29 mouse cellular contexts compared by ENCODE assay signal in the genomic region with DNA sequence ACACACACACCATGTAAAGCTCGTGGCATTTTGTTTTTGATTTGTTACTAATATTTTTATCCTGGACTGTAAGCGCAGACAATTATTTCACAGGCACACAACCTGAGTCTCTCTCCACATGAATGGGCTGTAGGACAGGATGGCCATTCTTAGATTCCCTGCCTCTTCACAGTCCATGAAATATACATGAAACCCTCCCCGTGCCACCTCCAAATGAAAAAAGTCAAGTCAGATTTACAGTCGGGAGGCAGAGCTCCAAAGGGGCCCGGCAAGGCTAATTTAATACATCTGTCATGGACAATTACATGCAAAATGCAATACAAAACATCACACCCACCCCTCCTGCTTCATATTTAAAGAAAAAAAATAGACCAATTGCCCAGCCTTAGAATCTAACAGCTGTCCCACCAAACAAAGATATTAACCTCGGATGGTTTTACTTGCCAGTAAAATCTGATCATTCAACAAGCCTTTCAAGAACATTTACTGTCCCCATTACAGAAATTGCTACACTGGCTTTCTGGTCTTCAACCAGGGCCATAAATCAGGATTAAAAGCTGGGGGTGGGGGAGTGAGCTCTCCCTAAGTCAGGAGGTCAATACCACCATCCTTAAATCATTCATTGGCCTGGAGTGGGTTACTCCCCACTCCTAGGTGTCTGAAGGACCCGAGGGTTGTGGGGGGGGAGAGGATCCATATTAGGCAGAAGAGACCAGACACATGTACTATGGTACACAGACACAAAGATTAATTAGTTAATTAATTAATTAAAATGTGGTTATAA. TPM values are rescaled to one million over a fixed set of nuclear protein-coding genes. Genes with fewer than 3 reads are reported as not detected.
DNase-seq lines count a peak whose midpoint lies in the region; ATAC-seq lines count a peak whose summit lies in the region.
"Had no signal": no experiment of that assay in that cellular context is flagged by ENCODE, and none has a peak within 500 bp of the region (broad histone marks: within the 10 kb centered on the region; RNA-seq: fewer than 3 reads in every experiment).

No protein-coding gene starts in this region.

- DNase-seq in hindbrain, embryonic 11.5 days (ENCODE audit: low spot score), result peak; percentile 5
- peak; percentile 56 for DNase-seq in neural tube, embryonic 10.5 days (ENCODE audit: extremely low spot score, low spot score)
- DNase-seq in limb, embryonic 11.5 days (ENCODE audit: low spot score), result peak; percentile 56
- no peak for DNase-seq in gastrocnemius, postnatal 4 days (ENCODE audit: low spot score in 2 of 2)
- no peak for DNase-seq in heart, postnatal 10 days
- DNase-seq in thymus, postnatal 25 days, result no peak
- DNase-seq: adrenal gland, postnatal 14 days; cerebellum, adult 11 months; cerebellum, postnatal 14 days; gastrocnemius, adult 2 months; heart, postnatal 14 days; liver, postnatal 0 days; lung, postnatal 10 days; spleen, adult 18-20 months; thymus, postnatal 36 days had no signal

- no peak overlapping the region for H3K9ac ChIP-seq in hindbrain, embryonic 11.5 days (ENCODE audit: low read depth, low read length)
- no peak overlapping the region for H3K9ac ChIP-seq in hindbrain, embryonic 16.5 days (ENCODE audit: low read depth, low read length)
- no peak overlapping the region for H3K9ac ChIP-seq in neural tube, embryonic 15.5 days (replicated peaks)
- H3K9ac ChIP-seq in limb, embryonic 11.5 days (ENCODE audit: low read length), result no peak overlapping the region
- H3K9ac ChIP-seq: embryonic facial prominence, embryonic 13.5 days; hindbrain, embryonic 15.5 days; liver, postnatal 0 days; midbrain, embryonic 15.5 days had no signal

- 70% methylated on average over 7 of the region's 7 CpGs for WGBS in hindbrain, embryonic 11.5 days
- WGBS in hindbrain, embryonic 16.5 days, result 40% methylated on average over 7 of the region's 7 CpGs
- 11% methylated on average over 7 of the region's 7 CpGs for WGBS in neural tube, embryonic 15.5 days
- WGBS in limb, embryonic 11.5 days, result 17% methylated on average over 7 of the region's 7 CpGs

- no peaks in the 10 kb centered on the region for H3K9me3 ChIP-seq in hindbrain, embryonic 11.5 days (ENCODE audit: control insufficient read depth, low read length)
- H3K9me3 ChIP-seq in hindbrain, embryonic 16.5 days (ENCODE audit: control insufficient read depth, low read length), result 0 out of 2 replicates have a peak, but pooled peaks cover 2% of the 10 kb centered on the region
- no peaks in the 10 kb centered on the region for H3K9me3 ChIP-seq in neural tube, embryonic 15.5 days (replicated peaks)
- no peaks in the 10 kb centered on the region for H3K9me3 ChIP-seq in limb, embryonic 11.5 days (ENCODE audit: control insufficient read depth, low read length)
- H3K9me3 ChIP-seq: hindbrain, embryonic 15.5 days; midbrain, embryonic 15.5 days had no signal

- no peaks in the 10 kb centered on the region for H3K36me3 ChIP-seq in hindbrain, embryonic 11.5 days (ENCODE audit: control insufficient read depth, insufficient read depth, low read length)
- no peaks in the 10 kb centered on the region for H3K36me3 ChIP-seq in hindbrain, embryonic 16.5 days (ENCODE audit: control insufficient read depth, insufficient read depth, low read length)
- no peaks in the 10 kb centered on the region for H3K36me3 ChIP-seq in neural tube, embryonic 15.5 days
- H3K36me3 ChIP-seq in limb, embryonic 11.5 days (ENCODE audit: control insufficient read depth, insufficient read depth, low read length), result no peaks in the 10 kb centered on the region
- H3K36me3 ChIP-seq: embryonic facial prominence, embryonic 13.5 days; G1E; hindbrain, embryonic 15.5 days; midbrain, embryonic 15.5 days had no signal

- H3K4me3 ChIP-seq in hindbrain, embryonic 11.5 days (ENCODE audit: low read depth, low read length), result no peak overlapping the region
- H3K4me3 ChIP-seq in hindbrain, embryonic 16.5 days (ENCODE audit: low read length), result no peak overlapping the region
- no peak overlapping the region for H3K4me3 ChIP-seq in neural tube, embryonic 15.5 days (replicated peaks)
- H3K4me3 ChIP-seq in limb, embryonic 11.5 days (ENCODE audit: low read depth, low read length), result no peak overlapping the region
- H3K4me3 ChIP-seq: embryonic facial prominence, embryonic 13.5 days; gastrocnemius, adult 2 months; hindbrain, embryonic 15.5 days; midbrain, embryonic 15.5 days; myocyte had no signal

- H3K27ac ChIP-seq in hindbrain, embryonic 11.5 days (ENCODE audit: low read depth, low read length), result no peak overlapping the region
- no peak overlapping the region for H3K27ac ChIP-seq in hindbrain, embryonic 16.5 days (ENCODE audit: low read depth, low read length)
- H3K27ac ChIP-seq in neural tube, embryonic 15.5 days (replicated peaks), result no peak overlapping the region
- no peak overlapping the region for H3K27ac ChIP-seq in limb, embryonic 11.5 days (replicated peaks; ENCODE audit: low read depth, low read length)
- H3K27ac ChIP-seq: embryonic facial prominence, embryonic 13.5 days; gastrocnemius, adult 2 months; hindbrain, embryonic 15.5 days; midbrain, embryonic 15.5 days had no signal

- no peaks in the 10 kb centered on the region for H3K27me3 ChIP-seq in hindbrain, embryonic 11.5 days (ENCODE audit: control insufficient read depth, insufficient read depth, low read length)
- no peaks in the 10 kb centered on the region for H3K27me3 ChIP-seq in hindbrain, embryonic 16.5 days (replicated peaks; ENCODE audit: control insufficient read depth, insufficient read depth, low read length)
- H3K27me3 ChIP-seq in neural tube, embryonic 15.5 days (replicated peaks), result peaks cover 24% of the 10 kb centered on the region; the same call in 1 of the 2 replicates
- no peaks in the 10 kb centered on the region for H3K27me3 ChIP-seq in limb, embryonic 11.5 days (ENCODE audit: control insufficient read depth, insufficient read depth, low read length)
- H3K27me3 ChIP-seq: embryonic facial prominence, embryonic 13.5 days; hindbrain, embryonic 15.5 days; midbrain, embryonic 15.5 days had no signal

- no peak for ATAC-seq in hindbrain, embryonic 11.5 days (ENCODE audit: low FRiP score)
- no peak for ATAC-seq in hindbrain, embryonic 16.5 days
- no peak for ATAC-seq in neural tube, embryonic 15.5 days (ENCODE audit: low FRiP score)
- ATAC-seq in limb, embryonic 11.5 days (ENCODE audit: insufficient number of reproducible peaks, low FRiP score, low TSS enrichment, low read depth), result peak; percentile 52; the same call in 1 of the 2 replicates
- ATAC-seq: activated CD4-positive, CD25-positive, alpha-beta regulatory T cell, adult 4 months; forebrain, embryonic 16.5 days; intestine, postnatal 0 days; liver, postnatal 0 days; midbrain, embryonic 15.5 days had no signal

- H3K4me2 ChIP-seq in hindbrain, embryonic 11.5 days (replicated peaks; ENCODE audit: low read depth, low read length), result no peak overlapping the region
- no peak overlapping the region for H3K4me2 ChIP-seq in hindbrain, embryonic 16.5 days (ENCODE audit: low read length)
- H3K4me2 ChIP-seq in neural tube, embryonic 15.5 days, result no peak overlapping the region
- H3K4me2 ChIP-seq in limb, embryonic 11.5 days (ENCODE audit: low read depth, severe bottlenecking), result no peak overlapping the region
- H3K4me2 ChIP-seq: embryonic facial prominence, embryonic 13.5 days; heart, embryonic 11.5 days; hindbrain, embryonic 15.5 days; midbrain, embryonic 15.5 days had no signal

- H3K4me1 ChIP-seq in hindbrain, embryonic 11.5 days (replicated peaks; ENCODE audit: control insufficient read depth, insufficient read depth, low read length), result no peaks in the 10 kb centered on the region
- no peaks in the 10 kb centered on the region for H3K4me1 ChIP-seq in hindbrain, embryonic 16.5 days (ENCODE audit: control insufficient read depth, insufficient read depth, low read depth, low read length)
- peaks cover 13% of the 10 kb centered on the region; the same call in 1 of the 2 replicates for H3K4me1 ChIP-seq in neural tube, embryonic 15.5 days
- peaks cover 4% of the 10 kb centered on the region; the same call in 1 of the 2 replicates for H3K4me1 ChIP-seq in limb, embryonic 11.5 days (ENCODE audit: control insufficient read depth, insufficient read depth, low read length)
- H3K4me1 ChIP-seq: midbrain, embryonic 15.5 days had no signal

- intact Hi-C loops in heart, postnatal 10 days (cut with DNase I), result no loop called here

RNA-seq across cellular contexts. Expression of a gene that starts 44.3 kb away (rescaled TPM):
- 0.46 and 0.63 TPM in 2 replicates for polyA plus RNA-seq in hindbrain, embryonic 11.5 days (2014; fragmentation: Nextera tagmentation; extraction: Ambion mirVana)
- polyA plus RNA-seq in hindbrain, embryonic 16.5 days (2015; fragmentation: Nextera tagmentation; extraction: Ambion mirVana), result 3.0 and 4.7 TPM in 2 replicates
- 3.0 and 3.1 TPM in 2 replicates for polyA plus RNA-seq in neural tube, embryonic 15.5 days (2015; fragmentation: Nextera tagmentation; extraction: Ambion mirVana)
- 0.47 and 0.60 TPM in 2 replicates for polyA plus RNA-seq in limb, embryonic 11.5 days (2014; fragmentation: Nextera tagmentation; extraction: Ambion mirVana)
- under 1 TPM; 0.12 to 0.18 TPM for total RNA-seq in gastrocnemius, postnatal 4 days (2021)
- total RNA-seq in heart, postnatal 10 days (2021), result under 1 TPM; 0.05 to 0.07 TPM
- total RNA-seq: adrenal gland, postnatal 14 days; granulocyte monocyte progenitor cell, adult 5-6 weeks; liver, adult 2 months; megakaryocyte progenitor cell, adult 5-6 weeks had no signal
- polyA plus RNA-seq: activated CD4-positive, CD25-positive, alpha-beta regulatory T cell, adult 4 months; G1E; intestine, postnatal 0 days; liver, adult 2 months; liver, postnatal 0 days; myocyte had no signal

Comparison
In these comparisons a context has a peak if more than half of its experiments do, and no peak if none do; other contexts are left out.
1. DNase-seq: peak in hindbrain, embryonic 11.5 days (single experiment), neural tube, embryonic 10.5 days (single experiment) and limb, embryonic 11.5 days (single experiment); none in gastrocnemius, postnatal 4 days (0 of 2), heart, postnatal 10 days (0 of 2) and thymus, postnatal 25 days (single experiment).